Mouse (Mus musculus): ENCODE measurements around the gene 1810046K07Rik. TPM values are rescaled to one million over a fixed set of nuclear protein-coding genes. Genes with fewer than 3 reads are reported as not detected.

Gene 1810046K07Rik
- polyA plus RNA-seq (2014; fragmentation: Nextera tagmentation; extraction: Ambion mirVana) = not detected in 2 replicates

GRCm38 (mm10) chr9:51328731-51329130 lies at the start of gene 1810046K07Rik:
TSS of gene 1810046K07Rik (minus strand) at chr9:51328917.
- ATAC-seq (ENCODE audit: low FRiP score, low TSS enrichment) = no peak
- Histone ChIP-seq H3K4me2 (replicated peaks; ENCODE audit: low read depth, low read length) (no peak within 1 kb of the TSS), H3K9ac (ENCODE audit: low read depth, low read length) (no peak within 1 kb of the TSS), H3K9me3 (ENCODE audit: control insufficient read depth, low read length) (no peaks in the 10 kb centered on the region), H3K4me1 (ENCODE audit: control insufficient read depth, insufficient read depth, low read length) (no peaks in the 10 kb centered on the region), H3K36me3 (ENCODE audit: control insufficient read depth, insufficient read depth, low read length) (no peaks in the 10 kb centered on the region), H3K27me3 (ENCODE audit: control insufficient read depth, insufficient read depth, low read length) (no peaks in the 10 kb centered on the region), H3K27ac (ENCODE audit: low read depth, low read length) (no peak within 1 kb of the TSS), H3K4me3 (ENCODE audit: low read length) (no peak within 1 kb of the TSS)
- WGBS = 84% methylated on average over 3 of the region's 3 CpGs

GRCm38 (mm10) chr9:51369560-51369959 lies 40.8 kb upstream of the 1810046K07Rik start:
- Histone ChIP-seq H3K36me3 (ENCODE audit: control insufficient read depth, insufficient read depth, low read length) (no peaks in the 10 kb centered on the region), H3K4me2 (replicated peaks; ENCODE audit: low read depth, low read length) (no peak overlapping the region), H3K27ac (ENCODE audit: low read depth, low read length) (no peak overlapping the region), H3K9ac (ENCODE audit: low read depth, low read length) (no peak overlapping the region), H3K4me1 (ENCODE audit: control insufficient read depth, insufficient read depth, low read length) (no peaks in the 10 kb centered on the region), H3K4me3 (ENCODE audit: low read length) (no peak overlapping the region), H3K27me3 (ENCODE audit: control insufficient read depth, insufficient read depth, low read length) (no peaks in the 10 kb centered on the region), H3K9me3 (ENCODE audit: control insufficient read depth, low read length) (no peaks in the 10 kb centered on the region)
- no peak for ATAC-seq (ENCODE audit: low FRiP score, low TSS enrichment)
- 75% methylated on average over 3 of the region's 3 CpGs for WGBS

- 89% methylated on average over 3 of the region's 3 CpGs for WGBS
- Histone ChIP-seq H3K4me1 (ENCODE audit: control insufficient read depth, insufficient read depth, low read length) (no peaks in the 10 kb centered on the region), H3K9me3 (ENCODE audit: control insufficient read depth, low read length) (no peaks in the 10 kb centered on the region), H3K4me3 (ENCODE audit: low read length) (no peak overlapping the region), H3K36me3 (ENCODE audit: control insufficient read depth, insufficient read depth, low read length) (no peaks in the 10 kb centered on the region), H3K4me2 (replicated peaks; ENCODE audit: low read depth, low read length) (no peak overlapping the region), H3K27ac (ENCODE audit: low read depth, low read length) (no peak overlapping the region), H3K27me3 (ENCODE audit: control insufficient read depth, insufficient read depth, low read length) (no peaks in the 10 kb centered on the region), H3K9ac (ENCODE audit: low read depth, low read length) (no peak overlapping the region)
- no peak for ATAC-seq (ENCODE audit: low FRiP score, low TSS enrichment)
These were observed 38.4 kb upstream of the 1810046K07Rik start for GRCm38 (mm10) chr9:51367124-51367523.

GRCm38 (mm10) chr9:51364059-51364458 lies 35.3 kb upstream of the 1810046K07Rik start:
- H3K4me1 ChIP-seq (ENCODE audit: control insufficient read depth, insufficient read depth, low read length) = no peaks in the 10 kb centered on the region
- no peak overlapping the region for H3K4me3 ChIP-seq (ENCODE audit: low read length)
- no peak overlapping the region for H3K9ac ChIP-seq (ENCODE audit: low read depth, low read length)
- no peaks in the 10 kb centered on the region for H3K36me3 ChIP-seq (ENCODE audit: control insufficient read depth, insufficient read depth, low read length)
- ATAC-seq (ENCODE audit: low FRiP score, low TSS enrichment) = no peak
- no peaks in the 10 kb centered on the region for H3K27me3 ChIP-seq (ENCODE audit: control insufficient read depth, insufficient read depth, low read length)
- no peak overlapping the region for H3K27ac ChIP-seq (ENCODE audit: low read depth, low read length)
- WGBS = 81% methylated on average over 4 of the region's 4 CpGs
- no peaks in the 10 kb centered on the region for H3K9me3 ChIP-seq (ENCODE audit: control insufficient read depth, low read length)
- no peak overlapping the region for H3K4me2 ChIP-seq (replicated peaks; ENCODE audit: low read depth, low read length)

- no peak overlapping the region for H3K27ac ChIP-seq (ENCODE audit: low read depth, low read length)
- H3K27me3 ChIP-seq (ENCODE audit: control insufficient read depth, insufficient read depth, low read length) = no peaks in the 10 kb centered on the region
- H3K4me1 ChIP-seq (ENCODE audit: control insufficient read depth, insufficient read depth, low read length) = no peaks in the 10 kb centered on the region
- no peaks in the 10 kb centered on the region for H3K9me3 ChIP-seq (ENCODE audit: control insufficient read depth, low read length)
- no peaks in the 10 kb centered on the region for H3K36me3 ChIP-seq (ENCODE audit: control insufficient read depth, insufficient read depth, low read length)
- no peak for ATAC-seq (ENCODE audit: low FRiP score, low TSS enrichment)
- no peak overlapping the region for H3K9ac ChIP-seq (ENCODE audit: low read depth, low read length)
- H3K4me3 ChIP-seq (ENCODE audit: low read length) = no peak overlapping the region
- H3K4me2 ChIP-seq (replicated peaks; ENCODE audit: low read depth, low read length) = no peak overlapping the region
- 80% methylated on average over 3 of the region's 3 CpGs for WGBS
These were observed 24.8 kb upstream of the 1810046K07Rik start for GRCm38 (mm10) chr9:51353511-51353910.

GRCm38 (mm10) chr9:51352896-51353295 lies 24.2 kb upstream of the 1810046K07Rik start:
- ATAC-seq (ENCODE audit: low FRiP score, low TSS enrichment) = no peak
- no peak overlapping the region for H3K4me2 ChIP-seq (replicated peaks; ENCODE audit: low read depth, low read length)
- WGBS = 79% methylated on average over 3 of the region's 3 CpGs
- H3K4me3 ChIP-seq (ENCODE audit: low read length) = no peak overlapping the region
- H3K36me3 ChIP-seq (ENCODE audit: control insufficient read depth, insufficient read depth, low read length) = no peaks in the 10 kb centered on the region
- no peaks in the 10 kb centered on the region for H3K4me1 ChIP-seq (ENCODE audit: control insufficient read depth, insufficient read depth, low read length)
- H3K9ac ChIP-seq (ENCODE audit: low read depth, low read length) = no peak overlapping the region
- H3K9me3 ChIP-seq (ENCODE audit: control insufficient read depth, low read length) = no peaks in the 10 kb centered on the region
- no peaks in the 10 kb centered on the region for H3K27me3 ChIP-seq (ENCODE audit: control insufficient read depth, insufficient read depth, low read length)
- no peak overlapping the region for H3K27ac ChIP-seq (ENCODE audit: low read depth, low read length)

- Histone ChIP-seq H3K27me3 (ENCODE audit: control insufficient read depth, insufficient read depth, low read length) (no peaks in the 10 kb centered on the region), H3K27ac (ENCODE audit: low read depth, low read length) (no peak overlapping the region), H3K4me3 (ENCODE audit: low read length) (no peak overlapping the region), H3K4me2 (replicated peaks; ENCODE audit: low read depth, low read length) (no peak overlapping the region), H3K9ac (ENCODE audit: low read depth, low read length) (no peak overlapping the region), H3K4me1 (ENCODE audit: control insufficient read depth, insufficient read depth, low read length) (no peaks in the 10 kb centered on the region), H3K36me3 (ENCODE audit: control insufficient read depth, insufficient read depth, low read length) (no peaks in the 10 kb centered on the region), H3K9me3 (ENCODE audit: control insufficient read depth, low read length) (no peaks in the 10 kb centered on the region)
- ATAC-seq (ENCODE audit: low FRiP score, low TSS enrichment) = no peak
- WGBS = 78% methylated on average over 5 of the region's 5 CpGs
These were observed 20.7 kb upstream of the 1810046K07Rik start for GRCm38 (mm10) chr9:51349422-51349821.

- Histone ChIP-seq H3K27ac (ENCODE audit: low read depth, low read length) (no peak overlapping the region), H3K9ac (ENCODE audit: low read depth, low read length) (no peak overlapping the region), H3K36me3 (ENCODE audit: control insufficient read depth, insufficient read depth, low read length) (no peaks in the 10 kb centered on the region), H3K4me2 (replicated peaks; ENCODE audit: low read depth, low read length) (no peak overlapping the region), H3K9me3 (ENCODE audit: control insufficient read depth, low read length) (no peaks in the 10 kb centered on the region), H3K27me3 (ENCODE audit: control insufficient read depth, insufficient read depth, low read length) (no peaks in the 10 kb centered on the region), H3K4me1 (ENCODE audit: control insufficient read depth, insufficient read depth, low read length) (no peaks in the 10 kb centered on the region), H3K4me3 (ENCODE audit: low read length) (no peak overlapping the region)
- WGBS = 90% methylated on average over 9 of the region's 9 CpGs
- no peak for ATAC-seq (ENCODE audit: low FRiP score, low TSS enrichment)
These were observed 17.1 kb upstream of the 1810046K07Rik start for GRCm38 (mm10) chr9:51345768-51346167.

- H3K27me3 ChIP-seq (ENCODE audit: control insufficient read depth, insufficient read depth, low read length) = no peaks in the 10 kb centered on the region
- H3K9me3 ChIP-seq (ENCODE audit: control insufficient read depth, low read length) = no peaks in the 10 kb centered on the region
- H3K4me1 ChIP-seq (ENCODE audit: control insufficient read depth, insufficient read depth, low read length) = peaks cover 3% of the 10 kb centered on the region; the same call in 1 of the 2 replicates
- H3K4me3 ChIP-seq (ENCODE audit: low read length) = no peak overlapping the region
- H3K9ac ChIP-seq (ENCODE audit: low read depth, low read length) = no peak overlapping the region; the same call in 1 of the 2 replicates
- no peaks in the 10 kb centered on the region for H3K36me3 ChIP-seq (ENCODE audit: control insufficient read depth, insufficient read depth, low read length)
- ATAC-seq (ENCODE audit: low FRiP score, low TSS enrichment) = peak; percentile 92
- peak overlapping the region; percentile 36; the same call in 1 of the 2 replicates for H3K4me2 ChIP-seq (replicated peaks; ENCODE audit: low read depth, low read length)
- H3K27ac ChIP-seq (ENCODE audit: low read depth, low read length) = no peak overlapping the region
- 19% methylated on average over 8 of the region's 8 CpGs for WGBS
These were observed 6.7 kb upstream of the 1810046K07Rik start for GRCm38 (mm10) chr9:51335294-51336010.

Data from kidney, embryonic 14.5 days (tissue).